Mouse (Mus musculus): ENCODE results near the gene Fam129c.

DNA sequence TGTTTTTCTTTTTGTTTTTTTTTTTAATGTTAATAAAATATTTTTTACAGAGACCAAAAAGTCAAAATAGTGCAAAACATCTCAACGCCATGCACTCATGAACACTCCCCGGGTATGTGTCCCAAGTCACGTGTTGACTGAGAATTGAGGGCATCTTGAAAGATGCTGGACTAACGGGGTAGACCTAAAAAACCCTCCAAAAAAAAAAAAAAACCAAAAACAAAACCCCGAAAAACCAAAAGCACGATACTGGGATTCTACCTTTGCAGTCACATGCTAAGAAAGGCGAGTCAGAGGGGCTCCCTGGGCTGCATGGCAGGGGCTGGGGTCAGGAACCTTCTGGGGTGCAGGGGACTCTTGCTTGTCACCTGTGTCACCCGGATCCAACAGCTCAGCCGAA is 29.3 kb downstream of the Fam129c start:
- TF ChIP-seq CTCF (IDR thresholded peaks at IDR 0.05; ENCODE audit: borderline replicate concordance, control insufficient read depth, extremely low read depth, insufficient read depth, low read length, poor library complexity) (no peak), POLR2A (IDR thresholded peaks at IDR 0.05; ENCODE audit: control insufficient read depth, extremely low read depth, insufficient read depth, low read length, poor library complexity) (no peak)
